Mouse (Mus musculus) liver, adult 2 months (tissue): ENCODE measurements at regions not wholly inside any gene's neighbourhood (a gene's known extent, or its start where the extent isn't known, plus 50 kb on each side); places are given as distances from the start of the nearest gene placed in this dataset.

Experiments used
- CTCF ChIP-seq: fragments of 200-500 bp; IDR thresholded peaks from 2 replicates; pipeline ENCODE4 v1.5.1; 2011; ENCODE audit warnings: low read depth, low read length, control low read depth
- POLR2A ChIP-seq: fragments of 200-500 bp; IDR thresholded peaks from 2 replicates; pipeline ENCODE4 v1.6.1; 2011; ENCODE audit warnings: low read length, control low read depth; ENCODE audit not compliant: insufficient read depth; ENCODE audit errors: extremely low read depth

GRCm38 (mm10) chr1:125290320-125291021 is 145.1 kb downstream of the Actr3 start:
- TF ChIP-seq CTCF (no peak), POLR2A (no peak)
